Mouse (Mus musculus) right cerebral cortex, postnatal 25 days (tissue): Measurements from ENCODE around the gene Epp13.
"Not testable (repeated sequence)": the region's sequence is repeated elsewhere in the genome, so short reads cannot be mapped to it uniquely, and the experiment has no call there.

ENCODE experiments used
- DNase-seq: peaks from one replicate; pipeline ENCODE4 v3.0.0; 2022

The Epp13 gene

DNA sequence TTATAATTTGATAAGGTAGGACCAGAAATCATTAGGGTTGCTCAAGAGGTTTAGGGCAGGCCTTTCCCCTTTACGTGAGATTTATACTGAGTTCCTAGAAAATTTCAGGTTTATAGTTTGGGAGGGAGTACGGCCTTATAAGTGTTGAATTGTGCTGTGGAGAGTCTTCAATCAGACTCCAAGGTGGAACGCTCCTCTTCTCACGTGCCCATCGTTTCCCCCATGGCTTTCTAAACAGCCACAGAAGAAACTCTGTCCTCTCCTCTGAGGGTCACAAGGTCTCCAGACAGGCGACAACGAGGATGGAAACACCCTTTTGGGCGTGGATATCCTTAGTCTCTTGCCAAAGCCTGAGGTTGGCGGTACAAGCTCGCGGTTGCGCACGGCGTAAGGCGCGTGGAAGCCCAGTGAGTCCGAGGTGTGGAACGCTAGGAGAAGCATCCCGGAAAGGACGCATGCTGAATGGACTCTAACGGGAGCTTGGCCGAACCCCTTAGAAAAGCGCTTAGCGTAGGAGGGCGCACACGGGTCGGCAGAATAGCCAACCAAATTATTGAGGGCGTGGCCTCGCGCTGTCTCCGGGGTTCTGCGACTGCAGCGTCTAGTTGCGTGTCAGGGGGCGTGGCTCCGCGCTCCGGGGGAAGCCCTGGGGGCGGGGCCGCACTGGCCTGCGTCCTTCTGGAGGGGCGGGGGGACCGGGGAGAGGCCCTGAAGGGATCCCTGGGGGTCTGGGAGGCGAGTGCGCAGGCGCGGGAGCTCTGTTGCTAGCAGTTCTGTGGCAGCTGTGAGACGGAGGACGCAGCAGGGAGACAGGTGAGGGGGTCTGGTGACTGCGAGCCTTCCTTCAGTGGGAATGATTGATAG, 33.6 kb downstream of the Epp13 start, which contains the start of gene Zfp667:
Zfp667 (plus strand) TSS at position 738 of the 864 bp plus-strand sequence.
- peak; percentile 97 for DNase-seq

DNA sequence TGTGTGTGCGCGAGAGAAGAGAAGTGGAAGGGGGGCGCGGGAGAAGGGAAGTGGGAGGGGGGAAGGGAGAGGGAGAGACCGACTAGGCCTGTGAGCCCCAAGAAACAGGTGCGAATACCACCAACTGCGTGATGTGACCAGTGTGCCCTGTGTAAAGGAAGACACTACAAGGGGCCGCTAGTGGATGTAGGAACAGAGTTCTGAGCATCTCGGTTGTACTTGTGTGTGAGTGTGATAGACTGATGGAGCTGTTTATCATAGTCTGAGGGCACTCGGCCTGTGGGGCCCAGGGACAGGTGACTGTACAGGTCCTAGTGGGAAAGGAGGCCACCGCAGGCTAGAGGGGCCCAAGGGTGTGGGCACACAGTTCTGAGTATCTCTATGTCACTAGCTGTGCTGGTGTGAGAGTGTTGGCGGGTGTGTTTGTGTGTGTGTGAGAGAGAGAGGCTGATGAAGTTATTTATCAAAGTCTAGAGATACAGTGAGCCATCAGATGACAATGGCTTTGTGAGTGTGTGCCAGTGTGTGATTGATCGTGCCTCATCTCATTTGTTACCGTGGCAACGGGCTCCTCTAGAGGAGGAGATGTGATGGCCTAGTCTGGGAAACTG, 34.5 kb downstream of the Epp13 start:
- DNase-seq = peak; percentile 16

DNA sequence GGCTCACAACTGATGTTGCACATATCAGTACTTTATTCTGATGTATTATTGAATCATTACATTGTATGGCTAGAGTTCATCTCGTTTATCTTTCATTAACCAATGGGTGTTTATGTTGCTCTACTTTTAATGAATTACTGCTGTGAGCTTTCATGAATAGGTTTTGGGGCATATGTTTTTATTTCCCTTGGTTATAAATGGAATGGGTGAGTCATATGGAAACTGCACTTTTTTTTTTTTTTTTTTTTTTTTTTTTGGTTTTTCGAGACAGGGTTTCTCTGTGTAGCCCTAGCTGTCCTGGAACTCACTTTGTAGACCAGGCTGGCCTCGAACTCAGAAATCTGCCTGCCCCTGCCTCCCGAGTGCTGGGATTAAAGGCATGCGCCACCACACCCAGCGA, 38.6 kb downstream of the Epp13 start:
- not testable (repeated sequence) for DNase-seq

DNA sequence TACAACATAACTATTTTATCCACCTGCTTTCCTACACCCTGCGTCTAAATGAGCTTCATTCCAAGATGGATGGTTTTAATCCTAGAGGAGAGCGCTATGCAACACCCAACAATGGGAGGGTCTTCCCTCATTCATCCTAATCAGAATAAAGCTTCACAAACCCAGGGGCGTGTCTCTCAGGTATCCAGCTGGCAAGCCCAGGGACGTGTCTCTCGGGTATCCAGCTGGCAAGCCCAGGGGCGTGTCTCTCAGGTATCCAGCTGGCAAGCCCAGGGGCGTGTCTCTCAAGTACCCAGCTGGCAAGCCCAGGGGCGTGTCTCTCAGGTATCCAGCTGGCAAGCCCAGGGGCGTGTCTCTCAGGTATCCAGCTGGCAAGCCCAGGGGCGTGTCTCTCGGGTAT, 48.3 kb downstream of the Epp13 start:
- not testable (repeated sequence) for DNase-seq

DNA sequence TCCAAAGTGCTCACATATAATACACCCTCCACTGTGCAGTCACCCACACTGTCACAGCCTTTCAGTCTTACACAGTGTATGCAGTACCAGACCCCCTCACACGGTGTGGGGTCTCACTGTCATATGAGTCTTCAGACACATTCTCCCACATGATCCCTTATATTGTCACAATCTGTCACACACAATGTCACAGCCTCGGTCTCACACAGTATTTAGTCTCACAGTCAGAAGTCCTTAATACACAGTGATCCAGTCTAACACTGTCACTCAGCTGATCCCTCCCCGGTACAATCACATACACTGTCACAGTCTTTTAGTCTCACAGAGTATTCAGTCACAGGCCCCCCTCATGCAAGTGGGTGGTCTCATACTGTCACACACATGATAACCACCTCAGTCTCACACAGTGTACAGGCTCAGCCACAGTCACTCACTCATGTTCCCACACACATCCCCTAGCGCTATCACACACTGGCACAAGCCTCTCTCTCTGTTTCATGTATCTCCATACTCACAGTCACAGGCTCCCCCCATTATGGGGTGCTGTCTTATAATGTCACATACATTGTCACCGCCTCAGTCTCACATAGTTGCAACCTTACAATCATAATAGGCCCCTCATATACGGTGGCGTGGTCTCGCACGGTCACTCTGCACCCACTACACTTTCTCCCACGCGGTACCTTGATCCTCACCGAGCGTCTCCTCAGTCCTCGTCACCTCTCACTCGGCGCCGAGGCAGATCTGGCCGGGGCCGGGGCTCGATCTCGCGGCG, 78.1 kb downstream of the Epp13 start:
- peak; percentile 15 for DNase-seq

DNA sequence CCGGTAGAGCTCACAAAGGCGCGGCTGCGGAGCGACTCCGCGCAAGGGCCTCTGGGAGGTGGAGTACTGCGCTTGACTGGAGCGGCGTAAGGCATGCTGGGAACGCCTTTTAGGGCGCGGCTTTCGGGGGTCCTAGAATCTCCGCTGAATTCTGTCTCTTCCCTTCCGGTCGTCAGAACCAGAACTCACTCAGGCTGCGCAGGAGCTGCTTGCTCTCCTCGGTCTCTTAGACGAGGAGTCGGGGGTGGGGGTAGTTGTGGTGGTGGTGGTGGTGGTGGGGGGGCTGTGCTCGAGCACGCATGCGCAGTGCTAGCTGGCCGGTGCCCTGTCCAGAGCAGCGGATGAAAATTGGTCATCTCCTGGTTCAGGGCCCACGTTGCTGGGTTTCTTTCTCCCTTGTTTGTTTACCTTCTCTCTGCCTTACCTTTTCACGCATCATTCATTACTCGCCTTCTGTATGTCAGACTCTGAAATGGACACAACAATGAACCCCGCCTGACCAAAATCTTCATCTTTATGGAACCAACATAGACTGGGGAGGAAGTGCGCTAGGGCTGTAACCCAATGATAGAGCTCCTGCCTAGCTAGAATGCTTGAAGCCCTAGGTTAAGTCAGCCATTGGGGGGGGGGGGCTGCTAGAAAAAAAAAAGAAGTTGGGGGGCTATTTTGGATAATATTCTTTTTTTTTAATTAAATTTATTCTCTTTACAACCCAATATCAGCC, 78.9 kb downstream of the Epp13 start, which contains the start of gene Zfp583:
Zfp583 (minus strand) TSS at position 53 of the 724 bp plus-strand sequence.
- DNase-seq = peak; percentile 89
